Mouse (Mus musculus): ENCODE measurements around the gene Foxd2.

GRCm38 (mm10) chr4:114957403-114957802 is 48.7 kb upstream of the Foxd2 start:
- TF ChIP-seq POLR2A (IDR thresholded peaks at IDR 0.05; ENCODE audit: insufficient read depth, low read length): no peak
- TF ChIP-seq CTCF (IDR thresholded peaks at IDR 0.05; ENCODE audit: low read depth, low read length): no peak

All from ES-Bruce4 (cell line).